Mouse (Mus musculus) olfactory bulb, adult 2 months (tissue): ENCODE data around the gene Habp2.

ENCODE experiments used
- CTCF ChIP-seq: fragments of 200-500 bp; IDR thresholded peaks from 2 replicates; pipeline ENCODE4 v1.5.1; 2012; ENCODE audit warnings: low read depth, mild to moderate bottlenecking, low read length, moderate library complexity; ENCODE audit not compliant: insufficient read depth
- POLR2A ChIP-seq: fragments of 200-500 bp; IDR thresholded peaks from 2 replicates; pipeline ENCODE4 v1.6.1; 2012; ENCODE audit warnings: mild to moderate bottlenecking, low read depth, low read length, moderate library complexity; ENCODE audit not compliant: insufficient read depth

- TF ChIP-seq CTCF (no peak), POLR2A (no peak)
These were observed 5.0 kb downstream of the Habp2 start for GRCm38 (mm10) chr19:56291898-56292297.
